Mouse (Mus musculus) stomach, postnatal 0 days (tissue): ENCODE measurements around the gene Padi3. TPM values are rescaled to one million over a fixed set of nuclear protein-coding genes. Genes with fewer than 3 reads are reported as not detected.
A peak's percentile ranks its signal among the peaks of the same experiment; 100 is the strongest.

Experiments used
- ATAC-seq: fragments of 200-750 bp; cut with Nextera tagmentation; 2 replicates; pipeline ENCODE4 v1.8.0; 2017; ENCODE audit not compliant: low FRiP score, low TSS enrichment
- DNase-seq: peaks from one replicate; pipeline ENCODE4 v3.0.0-alpha.2; 2016; ENCODE audit warnings: low spot score
- H3K27ac ChIP-seq: fragments of 300-500 bp; sonication (generic); replicated peaks from 2 replicates; pipeline ENCODE4 v1.5.1; 2014; ENCODE audit warnings: mild to moderate bottlenecking, control low read depth
- H3K27me3 ChIP-seq: fragments of 300-500 bp; sonication (generic); 2 replicates; pipeline ENCODE4 v1.6.1; 2014; ENCODE audit warnings: low read length; ENCODE audit not compliant: control insufficient read depth, insufficient read depth
- H3K36me3 ChIP-seq: fragments of 300-500 bp; sonication (generic); 2 replicates; pipeline ENCODE4 v1.6.1; 2014; ENCODE audit warnings: low read length, mixed read lengths; ENCODE audit not compliant: control insufficient read depth, insufficient read depth
- H3K4me1 ChIP-seq: fragments of 300-500 bp; sonication (generic); replicated peaks from 2 replicates; pipeline ENCODE4 v1.6.1; 2014; ENCODE audit warnings: antibody characterized with exemption; ENCODE audit not compliant: control insufficient read depth, insufficient read depth
- H3K4me2 ChIP-seq: fragments of 300-500 bp; sonication (generic); replicated peaks from 2 replicates; pipeline ENCODE4 v1.6.1; 2014; ENCODE audit warnings: low read depth, mild to moderate bottlenecking, control low read depth, moderate library complexity
- H3K4me3 ChIP-seq: fragments of 300-500 bp; sonication (generic); 2 replicates; pipeline ENCODE4 v1.5.1; 2014; ENCODE audit warnings: low read depth, low read length, control low read depth
- H3K9ac ChIP-seq: fragments of 300-500 bp; sonication (generic); 2 replicates; pipeline ENCODE4 v1.6.1; 2014; ENCODE audit warnings: mild to moderate bottlenecking, low read length, control low read depth, mixed read lengths
- H3K9me3 ChIP-seq: fragments of 300-500 bp; sonication (generic); 2 replicates; pipeline ENCODE4 v1.6.1; 2016; ENCODE audit warnings: low read length; ENCODE audit not compliant: control insufficient read depth
- CTCF ChIP-seq: IDR thresholded peaks from 2 replicates; pipeline ENCODE4 v1.5.1; 2016; ENCODE audit warnings: antibody characterized with exemption, low read depth, mild to moderate bottlenecking, moderate library complexity
- EP300 ChIP-seq: optimal IDR thresholded peaks from 2 replicates; pipeline ENCODE3; 2016; ENCODE audit warnings: antibody characterized with exemption
- WGBS: fragments of 180-500 bp; shearing (Covaris S2); extraction: QIAGEN DNeasy Blood & Tissue Kit; methylation state at CpG from one replicate; pipeline ENCODE4 v1.1.7; 2014; 5-methylcytosine and 5-hydroxymethylcytosine counted together
- polyA plus RNA-seq: library from polyadenylated mRNA; unstranded; fragments of >200 nt; fragmentation: Nextera tagmentation; extraction: Ambion mirVana; gene quantifications from 2 replicates; pipeline ENCODE4 v1.2.1, GENCODE M21; 2015

Padi3 gene
- polyA plus RNA-seq, 1 experiment from 2014 or later: 0.02 TPM

- H3K4me3 ChIP-seq: no peak overlapping the region
- no peak for ATAC-seq
- H3K27me3 ChIP-seq: no peaks in the 10 kb centered on the region
- H3K9ac ChIP-seq: no peak overlapping the region
- no peak overlapping the region for H3K27ac ChIP-seq
- 58% methylated on average over 3 of the region's 3 CpGs for WGBS
- no peaks in the 10 kb centered on the region for H3K9me3 ChIP-seq
- no peaks in the 10 kb centered on the region for H3K36me3 ChIP-seq
- no peak overlapping the region for H3K4me2 ChIP-seq
- no peak for DNase-seq
- H3K4me1 ChIP-seq: no peaks in the 10 kb centered on the region
- TF ChIP-seq EP300 (no peak), CTCF (peak; percentile 54)
Observed at GRCm38 (mm10) chr4:140827237-140827636, 16.8 kb upstream of the Padi3 start.

- H3K27me3 ChIP-seq: no peaks in the 10 kb centered on the region
- TF ChIP-seq EP300: no peak
- WGBS: 66% methylated on average over 11 of the region's 11 CpGs
- ATAC-seq (no peak), DNase-seq (no peak)
- no peak overlapping the region for H3K4me3 ChIP-seq
- H3K36me3 ChIP-seq: no peaks in the 10 kb centered on the region
- no peaks in the 10 kb centered on the region for H3K4me1 ChIP-seq
- H3K9ac ChIP-seq: no peak overlapping the region
- no peaks in the 10 kb centered on the region for H3K9me3 ChIP-seq
- H3K27ac ChIP-seq: no peak overlapping the region
- no peak overlapping the region for H3K4me2 ChIP-seq
Observed at GRCm38 (mm10) chr4:140825942-140826341, 15.5 kb upstream of the Padi3 start.

GRCm38 (mm10) chr4:140821988-140822387 lies 11.5 kb upstream of the Padi3 start:
- Histone ChIP-seq H3K9me3 (no peaks in the 10 kb centered on the region), H3K4me1 (no peaks in the 10 kb centered on the region), H3K27ac (no peak overlapping the region), H3K27me3 (no peaks in the 10 kb centered on the region), H3K4me2 (no peak overlapping the region), H3K4me3 (no peak overlapping the region), H3K36me3 (no peaks in the 10 kb centered on the region), H3K9ac (no peak overlapping the region)
- TF ChIP-seq CTCF (peak; percentile 73), EP300 (no peak)
- ATAC-seq (no peak), DNase-seq (peak; percentile 36)
- 78% methylated on average over 5 of the region's 5 CpGs for WGBS

GRCm38 (mm10) chr4:140817413-140817812 lies 7.0 kb upstream of the Padi3 start:
- H3K4me2 ChIP-seq: no peak overlapping the region
- no peak overlapping the region for H3K4me3 ChIP-seq
- ATAC-seq: no peak
- H3K27ac ChIP-seq: no peak overlapping the region
- no peaks in the 10 kb centered on the region for H3K27me3 ChIP-seq
- H3K36me3 ChIP-seq: no peaks in the 10 kb centered on the region
- H3K9ac ChIP-seq: no peak overlapping the region
- H3K4me1 ChIP-seq: no peaks in the 10 kb centered on the region
- TF ChIP-seq CTCF (peak; percentile 24; the same call in 1 of the 2 replicates), EP300 (no peak)
- DNase-seq: no peak
- no peaks in the 10 kb centered on the region for H3K9me3 ChIP-seq
- WGBS: 90% methylated on average over 8 of the region's 8 CpGs

GRCm38 (mm10) chr4:140815996-140816917 lies 5.8 kb upstream of the Padi3 start:
- WGBS: 31% methylated on average over 10 of the region's 10 CpGs
- no peak overlapping the region for H3K27ac ChIP-seq

GRCm38 (mm10) chr4:140815496-140815895 lies 5.0 kb upstream of the Padi3 start:
- H3K36me3 ChIP-seq: no peaks in the 10 kb centered on the region
- H3K9ac ChIP-seq: no peak overlapping the region
- H3K4me2 ChIP-seq: no peak overlapping the region
- no peak overlapping the region for H3K4me3 ChIP-seq
- WGBS: 65% methylated on average over 5 of the region's 5 CpGs
- no peak overlapping the region for H3K27ac ChIP-seq
- H3K27me3 ChIP-seq: no peaks in the 10 kb centered on the region
- TF ChIP-seq CTCF (no peak), EP300 (no peak)
- no peak for DNase-seq
- no peaks in the 10 kb centered on the region for H3K9me3 ChIP-seq
- H3K4me1 ChIP-seq: no peaks in the 10 kb centered on the region
- no peak for ATAC-seq

More at GRCm38 (mm10) chr4:140815996-140816917, 5.8 kb upstream of the Padi3 start:
- Histone ChIP-seq H3K4me1 (no peaks in the 10 kb centered on the region), H3K9me3 (no peaks in the 10 kb centered on the region), H3K4me3 (no peak overlapping the region), H3K4me2 (no peak overlapping the region), H3K9ac (no peak overlapping the region), H3K27me3 (no peaks in the 10 kb centered on the region), H3K36me3 (no peaks in the 10 kb centered on the region)
- DNase-seq (peak; percentile 59), ATAC-seq (no peak)
- no peak for TF ChIP-seq CTCF
- no peak for TF ChIP-seq EP300
